Comparison of ENCODE assay signal across 23 mouse cellular contexts in the genomic region with DNA sequence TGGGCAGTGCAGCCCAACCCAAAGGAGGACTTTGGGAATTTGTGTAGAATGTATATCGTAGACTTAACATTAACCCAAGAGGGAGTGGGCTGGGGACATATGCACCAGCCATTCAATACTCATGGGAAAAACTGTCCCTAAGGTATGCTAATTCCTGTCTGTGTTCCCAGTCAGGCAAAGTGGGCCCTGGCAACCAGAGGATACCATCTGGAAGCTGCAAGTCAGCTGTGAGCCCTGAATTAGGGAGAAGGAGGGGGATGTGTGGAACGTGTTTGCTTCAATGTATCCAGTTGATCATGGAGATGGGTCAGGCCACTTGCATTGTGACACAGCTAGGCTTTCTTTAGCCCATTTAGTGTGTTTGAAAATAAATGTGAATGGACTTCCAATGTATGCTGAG. TPM values are rescaled to one million over a fixed set of nuclear protein-coding genes. Genes with fewer than 3 reads are reported as not detected.
DNase-seq lines count a peak whose midpoint lies in the region; ATAC-seq lines count a peak whose summit lies in the region.
"Had no signal": no experiment of that assay in that cellular context is flagged by ENCODE, and none has a peak within 500 bp of the region (broad histone marks: within the 10 kb centered on the region; RNA-seq: fewer than 3 reads in every experiment).

No protein-coding gene starts in this region.

- no peak overlapping the region for H3K4me3 ChIP-seq in forebrain, embryonic 14.5 days (ENCODE audit: low read depth, low read length)
- no peak overlapping the region for H3K4me3 ChIP-seq in forebrain, embryonic 12.5 days (replicated peaks)
- H3K4me3 ChIP-seq: embryonic facial prominence, embryonic 15.5 days; gastrocnemius, adult 2 months; heart, embryonic 13.5 days; lung, embryonic 15.5 days; stomach, embryonic 15.5 days had no signal

- intact Hi-C loops in left cerebral cortex, postnatal 36 days (cut with DNase I) = loop anchor here (5.0 kb wide), 1 partner anchor 73 kb away; no protein-coding TSS in a partner anchor

- WGBS in forebrain, embryonic 14.5 days = 49% methylated on average over 2 of the region's 2 CpGs
- WGBS in forebrain, embryonic 12.5 days = 69% methylated on average over 2 of the region's 2 CpGs

- peaks cover 16% of the 10 kb centered on the region for H3K4me1 ChIP-seq in forebrain, embryonic 14.5 days (ENCODE audit: control insufficient read depth, insufficient read depth, low read length)
- H3K4me1 ChIP-seq in forebrain, embryonic 12.5 days = peaks cover 23% of the 10 kb centered on the region
- H3K4me1 ChIP-seq: lung, embryonic 15.5 days; stomach, embryonic 15.5 days had no signal

- peaks cover 31% of the 10 kb centered on the region for H3K36me3 ChIP-seq in forebrain, embryonic 14.5 days (ENCODE audit: control insufficient read depth, insufficient read depth, low read length)
- H3K36me3 ChIP-seq in forebrain, embryonic 12.5 days (replicated peaks) = peaks cover 10% of the 10 kb centered on the region
- H3K36me3 ChIP-seq: embryonic facial prominence, embryonic 15.5 days; heart, embryonic 13.5 days; lung, embryonic 15.5 days; stomach, embryonic 15.5 days had no signal

- no peak overlapping the region for H3K4me2 ChIP-seq in forebrain, embryonic 14.5 days (ENCODE audit: low read length)
- H3K4me2 ChIP-seq in forebrain, embryonic 12.5 days = no peak overlapping the region
- H3K4me2 ChIP-seq: embryonic facial prominence, embryonic 15.5 days; heart, embryonic 13.5 days; lung, embryonic 15.5 days; stomach, embryonic 15.5 days had no signal

- peaks cover 2% of the 10 kb centered on the region for H3K9me3 ChIP-seq in forebrain, embryonic 14.5 days (replicated peaks; ENCODE audit: control insufficient read depth, low read length)
- H3K9me3 ChIP-seq in forebrain, embryonic 12.5 days = 0 out of 2 replicates have a peak, but pooled peaks cover 3% of the 10 kb centered on the region
- H3K9me3 ChIP-seq: embryonic facial prominence, embryonic 15.5 days; lung, embryonic 15.5 days; stomach, embryonic 15.5 days had no signal

- H3K27ac ChIP-seq in forebrain, embryonic 14.5 days (ENCODE audit: low read depth, low read length) = no peak overlapping the region
- no peak overlapping the region for H3K27ac ChIP-seq in forebrain, embryonic 12.5 days
- H3K27ac ChIP-seq: embryonic facial prominence, embryonic 15.5 days; gastrocnemius, adult 2 months; heart, embryonic 13.5 days; hindbrain, postnatal 0 days; liver, embryonic 14.5 days; lung, embryonic 15.5 days; stomach, embryonic 15.5 days had no signal

- no peak overlapping the region for H3K9ac ChIP-seq in forebrain, embryonic 14.5 days (ENCODE audit: low read length)
- H3K9ac ChIP-seq in forebrain, embryonic 12.5 days = no peak overlapping the region
- H3K9ac ChIP-seq: embryonic facial prominence, embryonic 15.5 days; heart, embryonic 13.5 days; liver, embryonic 14.5 days; lung, embryonic 15.5 days; stomach, embryonic 15.5 days had no signal

- DNase-seq in forebrain, embryonic 14.5 days (ENCODE audit: low spot score) = peak; percentile 76
- peak; percentile 37 to 48 for DNase-seq in layer of hippocampus, adult 8-10 months (ENCODE audit: low spot score in 2 of 2)
- no peak for DNase-seq in layer of hippocampus, adult 9-10 months (ENCODE audit: low spot score)
- peak; percentile 71 for DNase-seq in brain, adult 2 months (ENCODE audit: low read depth, low spot score)
- peak; percentile 39 to 40 for DNase-seq in left cerebral cortex, postnatal 36 days (ENCODE audit: low spot score in 2 of 2)
- no peak for DNase-seq in adrenal gland, postnatal 10 days
- DNase-seq in cerebellum, adult 11-12 months = no peak
- DNase-seq: adrenal gland, adult 8-10 months; cerebellum, adult 2 months; cerebellum, postnatal 36 days; gastrocnemius, adult 2 months; kidney, adult 18-20 months; kidney, postnatal 10 days; lung, postnatal 4 days had no signal

- peak; percentile 48; the same call in 1 of the 2 replicates for ATAC-seq in forebrain, embryonic 14.5 days
- no peak for ATAC-seq in forebrain, embryonic 12.5 days (ENCODE audit: low FRiP score)
- ATAC-seq: CD4-positive, CD25-positive, alpha-beta regulatory T cell, adult 4 months; hindbrain, postnatal 0 days; Patski had no signal

- no peaks in the 10 kb centered on the region for H3K27me3 ChIP-seq in forebrain, embryonic 14.5 days (replicated peaks; ENCODE audit: control insufficient read depth, insufficient read depth, low read length)
- peaks cover 9% of the 10 kb centered on the region for H3K27me3 ChIP-seq in forebrain, embryonic 12.5 days
- H3K27me3 ChIP-seq: embryonic facial prominence, embryonic 15.5 days; lung, embryonic 15.5 days; Patski; stomach, embryonic 15.5 days had no signal

RNA-seq across cellular contexts. Expression of a gene that starts 37.3 kb away (rescaled TPM):
- polyA plus RNA-seq in forebrain, embryonic 14.5 days (2014; fragmentation: Nextera tagmentation; extraction: Ambion mirVana) = 5.4 and 5.9 TPM in 2 replicates
- 7.4 and 9.0 TPM in 2 replicates for polyA plus RNA-seq in forebrain, embryonic 12.5 days (2016; fragmentation: Nextera tagmentation; extraction: Ambion mirVana)
- 10 to 100 TPM; 12.6 to 18.6 (median 14.5) TPM for total RNA-seq in layer of hippocampus, adult 8-10 months (2022)
- total RNA-seq in left cerebral cortex, postnatal 36 days (2021) = 10 to 100 TPM in 1 of 2 experiments, 1 to 10 TPM in 1; 8.7 to 12.7 TPM
- 10 to 100 TPM; 39.3 to 41.3 TPM for total RNA-seq in adrenal gland, postnatal 10 days (2021)
- polyA plus RNA-seq: CD4-positive, CD25-positive, alpha-beta regulatory T cell, adult 4 months had no signal

Comparison
In these comparisons a context has a peak if more than half of its experiments do, and no peak if none do; other contexts are left out.
1. DNase-seq: peak in forebrain, embryonic 14.5 days (single experiment), layer of hippocampus, adult 8-10 months (2 of 2), brain, adult 2 months (single experiment) and left cerebral cortex, postnatal 36 days (2 of 2); none in layer of hippocampus, adult 9-10 months (single experiment), adrenal gland, postnatal 10 days (single experiment) and cerebellum, adult 11-12 months (single experiment).